Mouse (Mus musculus): ENCODE measurements at regions not wholly inside any gene's neighbourhood (a gene's known extent, or its start where the extent isn't known, plus 50 kb on each side); places are given as distances from the start of the nearest gene placed in this dataset.

DNA sequence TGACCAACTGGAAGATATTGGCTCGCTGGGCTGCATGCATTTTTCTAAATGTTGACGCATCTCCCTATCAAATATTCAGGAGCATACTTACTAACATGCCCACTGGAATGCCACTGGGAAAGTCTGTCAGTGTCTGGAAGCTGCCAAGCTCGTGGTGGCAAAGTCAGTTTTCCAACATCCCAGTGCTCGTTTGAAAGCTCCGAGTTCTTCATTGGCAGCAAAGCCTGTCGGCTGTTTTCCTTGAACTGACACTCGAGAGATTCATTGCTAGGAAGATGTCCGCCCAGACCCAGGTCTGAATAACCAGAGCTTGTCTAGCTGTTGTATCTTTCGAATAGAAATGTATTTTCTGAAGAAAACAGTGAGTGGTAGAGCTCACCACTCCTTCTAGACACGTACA lies 72.1 kb downstream of the Fam43a start:
- H3K4me2 ChIP-seq (ENCODE audit: low read depth, low read length) = no peak overlapping the region
- no peak overlapping the region for H3K4me3 ChIP-seq (ENCODE audit: low read depth, low read length)
- no peaks in the 10 kb centered on the region for H3K27me3 ChIP-seq (ENCODE audit: insufficient read depth, low read length)
- ATAC-seq = no peak
- 74% methylated on average over 10 of the region's 10 CpGs for WGBS (ENCODE audit: insufficient replicate concordance)
- H3K9me3 ChIP-seq (ENCODE audit: low read length) = no peaks in the 10 kb centered on the region
- H3K4me1 ChIP-seq (ENCODE audit: insufficient read depth) = no peaks in the 10 kb centered on the region
- H3K9ac ChIP-seq (replicated peaks) = no peak overlapping the region
- H3K36me3 ChIP-seq (replicated peaks; ENCODE audit: insufficient read depth, low read length) = no peaks in the 10 kb centered on the region
- no peak for DNase-seq
- TF ChIP-seq EP300 (IDR thresholded peaks at IDR 0.05; ENCODE audit: low read depth) (no peak), CTCF (IDR thresholded peaks at IDR 0.05; ENCODE audit: low read depth) (no peak)
- H3K27ac ChIP-seq (ENCODE audit: low read depth) = no peak overlapping the region

DNA sequence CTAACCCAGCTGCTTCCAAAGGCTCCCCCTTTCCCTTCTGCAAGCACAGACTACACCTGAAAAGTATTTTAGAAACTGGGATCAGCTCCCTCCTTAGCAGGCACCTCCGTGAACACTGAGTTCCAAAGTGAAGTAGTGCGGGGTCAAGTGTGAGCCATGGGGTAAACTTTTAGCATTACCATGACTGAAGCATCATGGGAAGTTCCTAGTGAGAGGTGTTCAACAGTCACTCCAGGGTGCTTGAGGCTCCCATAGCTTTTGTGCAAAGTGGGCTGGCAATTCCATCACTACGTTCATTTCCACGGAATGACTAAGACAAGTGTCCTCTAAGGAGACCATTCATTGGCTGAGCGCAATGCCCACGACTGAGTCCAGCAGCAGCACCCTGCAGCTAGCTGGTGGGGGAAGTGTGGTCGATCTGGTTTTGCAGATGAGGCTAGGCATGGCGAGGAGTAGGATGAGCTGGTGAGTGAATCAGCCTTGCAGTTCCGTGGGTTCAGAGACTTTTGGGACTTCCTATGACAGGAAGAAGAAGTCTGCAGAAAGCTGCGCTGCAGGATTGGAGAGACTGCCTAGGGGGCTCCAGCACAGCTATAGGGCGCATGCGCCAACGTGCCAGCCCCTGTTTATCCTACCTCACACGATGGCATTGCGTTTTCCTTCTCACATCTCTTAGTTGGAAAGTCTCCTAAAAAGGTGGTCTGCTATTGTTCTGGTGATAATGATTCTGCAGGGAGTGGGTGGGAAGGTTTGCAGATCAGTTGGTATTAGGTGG lies 73.4 kb downstream of the Fam43a start:
- H3K4me3 ChIP-seq (ENCODE audit: low read depth, low read length) = no peak overlapping the region
- no peaks in the 10 kb centered on the region for H3K9me3 ChIP-seq (ENCODE audit: low read length)
- no peaks in the 10 kb centered on the region for H3K36me3 ChIP-seq (replicated peaks; ENCODE audit: insufficient read depth, low read length)
- no peak for DNase-seq
- H3K27ac ChIP-seq (ENCODE audit: low read depth) = no peak overlapping the region
- no peak overlapping the region for H3K4me2 ChIP-seq (ENCODE audit: low read depth, low read length)
- WGBS (ENCODE audit: insufficient replicate concordance) = 46% methylated on average over 15 of the region's 15 CpGs
- TF ChIP-seq CTCF (IDR thresholded peaks at IDR 0.05; ENCODE audit: low read depth) (no peak), EP300 (IDR thresholded peaks at IDR 0.05; ENCODE audit: low read depth) (no peak)
- H3K27me3 ChIP-seq (ENCODE audit: insufficient read depth, low read length) = no peaks in the 10 kb centered on the region
- no peak for ATAC-seq
- no peak overlapping the region for H3K9ac ChIP-seq (replicated peaks)
- no peaks in the 10 kb centered on the region for H3K4me1 ChIP-seq (ENCODE audit: insufficient read depth)

DNA sequence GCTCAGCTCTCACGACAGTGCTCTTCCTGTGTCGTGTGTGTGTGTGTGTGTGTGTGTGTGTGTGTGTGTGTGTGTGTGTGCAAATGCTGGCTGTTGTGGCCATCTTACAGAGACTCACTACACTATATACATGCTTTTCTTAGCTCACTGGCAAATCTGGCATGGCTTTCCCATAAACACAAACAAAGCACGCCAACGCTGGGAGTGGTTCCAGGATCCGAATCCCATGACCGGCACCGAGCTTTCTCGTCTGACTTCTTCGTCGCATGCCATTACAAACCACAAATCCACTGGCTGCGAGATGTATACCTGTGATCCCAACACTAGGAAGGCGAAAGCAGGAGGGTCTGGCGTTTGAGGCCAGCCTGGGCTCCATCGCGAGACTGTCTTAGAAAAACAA lies 74.1 kb downstream of the Fam43a start:
- Histone ChIP-seq H3K9me3 (ENCODE audit: low read length) (no peaks in the 10 kb centered on the region), H3K4me2 (ENCODE audit: low read depth, low read length) (no peak overlapping the region), H3K36me3 (replicated peaks; ENCODE audit: insufficient read depth, low read length) (no peaks in the 10 kb centered on the region), H3K4me3 (ENCODE audit: low read depth, low read length) (no peak overlapping the region), H3K9ac (replicated peaks) (no peak overlapping the region), H3K27me3 (ENCODE audit: insufficient read depth, low read length) (no peaks in the 10 kb centered on the region), H3K27ac (ENCODE audit: low read depth) (no peak overlapping the region), H3K4me1 (ENCODE audit: insufficient read depth) (no peaks in the 10 kb centered on the region)
- TF ChIP-seq CTCF (IDR thresholded peaks at IDR 0.05; ENCODE audit: low read depth) (no peak), EP300 (IDR thresholded peaks at IDR 0.05; ENCODE audit: low read depth) (no peak)
- 73% methylated on average over 15 of the region's 15 CpGs for WGBS (ENCODE audit: insufficient replicate concordance)
- DNase-seq = no peak
- no peak for ATAC-seq

DNA sequence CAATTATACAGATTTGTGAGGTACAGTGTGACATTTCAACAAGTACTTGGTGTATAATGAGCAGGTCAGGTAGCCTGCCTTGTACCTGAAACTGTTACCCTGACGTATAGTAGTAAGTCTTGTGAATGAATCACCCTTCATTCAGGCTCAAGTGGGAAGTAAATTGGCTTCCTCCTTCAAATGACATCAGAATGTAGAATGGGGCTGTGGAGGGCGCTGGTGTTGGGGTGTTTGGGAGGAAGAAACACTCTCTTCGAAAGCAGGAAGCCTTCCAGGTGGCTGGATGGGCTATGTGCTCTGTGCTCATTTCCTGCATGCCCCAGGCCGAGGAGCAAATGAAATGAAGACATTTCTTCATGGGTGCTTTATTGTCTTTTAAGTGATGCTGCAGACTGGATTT lies 76.3 kb downstream of the Fam43a start:
- H3K9me3 ChIP-seq (ENCODE audit: low read length) = no peaks in the 10 kb centered on the region
- no peak overlapping the region for H3K27ac ChIP-seq (ENCODE audit: low read depth)
- 23% methylated on average over 4 of the region's 4 CpGs for WGBS (ENCODE audit: insufficient replicate concordance)
- DNase-seq (no peak), ATAC-seq (no peak)
- no peak overlapping the region for H3K9ac ChIP-seq (replicated peaks)
- no peaks in the 10 kb centered on the region for H3K4me1 ChIP-seq (ENCODE audit: insufficient read depth)
- no peaks in the 10 kb centered on the region for H3K27me3 ChIP-seq (ENCODE audit: insufficient read depth, low read length)
- TF ChIP-seq CTCF (IDR thresholded peaks at IDR 0.05; ENCODE audit: low read depth) = peak; percentile 27
- no peak for TF ChIP-seq EP300 (IDR thresholded peaks at IDR 0.05; ENCODE audit: low read depth)
- H3K4me3 ChIP-seq (ENCODE audit: low read depth, low read length) = no peak overlapping the region
- no peaks in the 10 kb centered on the region for H3K36me3 ChIP-seq (replicated peaks; ENCODE audit: insufficient read depth, low read length)
- no peak overlapping the region for H3K4me2 ChIP-seq (ENCODE audit: low read depth, low read length)

DNA sequence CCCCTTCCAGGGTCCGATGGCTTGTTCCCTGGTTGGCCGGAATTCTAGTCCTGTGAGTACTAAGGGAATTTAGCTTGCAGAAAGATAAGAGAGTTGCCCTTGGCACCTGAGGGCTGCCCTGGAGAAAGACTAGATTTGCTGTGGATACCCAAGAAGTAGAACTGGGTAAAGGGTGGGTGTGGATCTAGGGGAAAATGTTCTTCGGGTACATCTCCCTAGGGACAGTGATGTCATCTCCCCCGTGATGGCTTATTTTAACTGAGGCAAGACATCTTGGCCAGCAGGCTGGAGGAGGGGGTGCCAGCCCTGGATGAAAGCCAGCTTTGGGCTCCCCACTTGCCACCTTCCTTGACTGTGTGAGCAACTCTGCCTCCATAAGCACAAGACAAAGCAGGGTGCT lies 77.5 kb downstream of the Fam43a start:
- Histone ChIP-seq H3K9me3 (ENCODE audit: low read length) (no peaks in the 10 kb centered on the region), H3K4me2 (ENCODE audit: low read depth, low read length) (no peak overlapping the region), H3K27me3 (ENCODE audit: insufficient read depth, low read length) (no peaks in the 10 kb centered on the region), H3K4me1 (ENCODE audit: insufficient read depth) (no peaks in the 10 kb centered on the region), H3K4me3 (ENCODE audit: low read depth, low read length) (no peak overlapping the region), H3K9ac (replicated peaks) (no peak overlapping the region), H3K36me3 (replicated peaks; ENCODE audit: insufficient read depth, low read length) (no peaks in the 10 kb centered on the region), H3K27ac (ENCODE audit: low read depth) (no peak overlapping the region)
- ATAC-seq (no peak), DNase-seq (no peak)
- TF ChIP-seq CTCF (IDR thresholded peaks at IDR 0.05; ENCODE audit: low read depth) = no peak
- TF ChIP-seq EP300 (IDR thresholded peaks at IDR 0.05; ENCODE audit: low read depth) = no peak
- 73% methylated on average over 4 of the region's 4 CpGs for WGBS (ENCODE audit: insufficient replicate concordance)

DNA sequence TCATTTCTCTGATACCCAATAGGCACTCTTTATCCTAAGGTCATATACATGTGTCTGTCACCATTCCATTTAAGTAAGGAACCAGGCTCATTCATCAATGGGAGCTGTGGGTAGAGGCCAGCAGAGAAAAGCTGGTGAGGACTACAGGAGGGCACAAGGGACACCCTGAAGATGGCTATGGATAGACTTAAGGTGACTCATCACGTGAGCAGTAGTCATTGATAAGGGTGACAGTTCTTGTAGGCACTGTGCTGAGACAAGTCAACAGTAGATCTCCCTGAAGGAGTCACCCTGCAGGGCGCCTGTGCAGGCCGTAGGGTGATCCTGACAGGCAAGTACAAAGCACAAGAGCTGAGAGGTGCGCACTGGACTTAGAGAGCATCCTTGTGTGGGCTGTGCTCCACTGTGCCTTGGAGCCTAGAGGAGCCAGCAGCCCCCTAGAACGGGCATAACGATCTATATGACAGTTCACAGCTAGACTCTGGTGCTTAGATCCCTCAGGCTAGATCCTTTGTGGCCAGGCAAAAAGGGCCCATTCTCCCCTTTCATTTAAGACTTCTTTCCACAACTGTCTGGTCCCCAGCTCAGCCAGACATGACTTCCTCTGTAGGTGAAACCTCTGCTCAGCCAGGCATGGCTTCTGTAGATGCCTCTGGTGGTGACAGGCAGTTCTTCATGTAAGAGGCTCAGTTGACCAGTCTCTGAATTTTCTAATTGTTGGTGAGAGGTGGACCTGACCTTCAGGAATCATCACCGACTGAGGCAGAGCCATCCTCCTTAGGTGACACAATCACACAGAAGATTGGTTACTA lies 78.6 kb downstream of the Fam43a start:
- H3K4me1 ChIP-seq (ENCODE audit: insufficient read depth) = no peaks in the 10 kb centered on the region
- no peaks in the 10 kb centered on the region for H3K36me3 ChIP-seq (replicated peaks; ENCODE audit: insufficient read depth, low read length)
- peak overlapping the region; percentile 41 for H3K27ac ChIP-seq (ENCODE audit: low read depth)
- H3K4me2 ChIP-seq (ENCODE audit: low read depth, low read length) = no peak overlapping the region
- H3K27me3 ChIP-seq (ENCODE audit: insufficient read depth, low read length) = no peaks in the 10 kb centered on the region
- 66% methylated on average over 7 of the region's 7 CpGs for WGBS (ENCODE audit: insufficient replicate concordance)
- H3K4me3 ChIP-seq (ENCODE audit: low read depth, low read length) = no peak overlapping the region
- ATAC-seq (no peak), DNase-seq (no peak)
- H3K9me3 ChIP-seq (ENCODE audit: low read length) = no peaks in the 10 kb centered on the region
- TF ChIP-seq CTCF (IDR thresholded peaks at IDR 0.05; ENCODE audit: low read depth) (0 out of 2 replicates have a peak, but pooled peaks have one; percentile 17), EP300 (IDR thresholded peaks at IDR 0.05; ENCODE audit: low read depth) (no peak)
- no peak overlapping the region for H3K9ac ChIP-seq (replicated peaks)

Data from liver, postnatal 0 days (tissue).